Mouse (Mus musculus) spleen, adult 2 months (tissue): Measurements from ENCODE around the gene Olfr522.

Source experiments
- CTCF ChIP-seq: fragments of 200-500 bp; IDR thresholded peaks from 2 replicates; pipeline ENCODE4 v1.5.1; 2011; ENCODE audit warnings: mild to moderate bottlenecking, inconsistent platforms; ENCODE audit not compliant: insufficient read depth, insufficient read length, insufficient replicate concordance; ENCODE audit errors: extremely low read depth
- POLR2A ChIP-seq: fragments of 200-500 bp; IDR thresholded peaks from 2 replicates; pipeline ENCODE4 v1.6.1; 2011; ENCODE audit warnings: low read depth, low read length, inconsistent platforms

DNA sequence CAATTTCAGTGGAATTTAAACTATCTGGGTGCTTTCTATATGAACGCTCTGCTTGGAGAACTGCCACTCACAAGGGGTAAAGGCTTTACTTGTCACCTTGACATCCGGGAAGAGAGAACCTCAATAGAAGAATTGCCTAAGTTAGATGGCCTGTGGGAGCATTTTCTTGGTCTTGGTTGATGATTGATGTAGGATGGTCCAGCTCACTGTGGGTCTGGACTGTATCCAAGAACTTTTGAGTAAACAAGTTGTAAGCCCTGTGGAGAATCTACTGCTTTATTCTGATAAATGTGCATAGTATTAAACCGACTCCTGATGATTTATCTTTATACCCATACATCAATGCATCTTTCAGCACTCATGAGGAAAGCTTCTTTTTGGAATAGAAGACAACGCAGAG, 4.8 kb upstream of the Olfr522 start:
- TF ChIP-seq CTCF (no peak), POLR2A (no peak)
